Mouse (Mus musculus): Measurements from ENCODE around the gene Smoc1.

- TF ChIP-seq CTCF (IDR thresholded peaks at IDR 0.05; ENCODE audit: borderline replicate concordance, control insufficient read depth, extremely low read depth, insufficient read depth, low read length, poor library complexity) (no peak), POLR2A (IDR thresholded peaks at IDR 0.05; ENCODE audit: control insufficient read depth, extremely low read depth, insufficient read depth, low read length, poor library complexity) (no peak)
These were observed 51.5 kb downstream of the Smoc1 start for GRCm38 (mm10) chr12:81077953-81078646.

All from thymus, adult 2 months (tissue).